Mouse (Mus musculus) cerebellum, postnatal 10 days (tissue): ENCODE measurements around the gene Nup210l.
"Not testable (repeated sequence)": the region's sequence is repeated elsewhere in the genome, so short reads cannot be mapped to it uniquely, and the experiment has no call there.

ENCODE experiments used
- DNase-seq, 2 experiments: peaks; one replicate each; pipeline ENCODE4 v3.0.0; 2021; ENCODE audit warnings: mixed read lengths in 2 of 2

Gene Nup210l

DNA sequence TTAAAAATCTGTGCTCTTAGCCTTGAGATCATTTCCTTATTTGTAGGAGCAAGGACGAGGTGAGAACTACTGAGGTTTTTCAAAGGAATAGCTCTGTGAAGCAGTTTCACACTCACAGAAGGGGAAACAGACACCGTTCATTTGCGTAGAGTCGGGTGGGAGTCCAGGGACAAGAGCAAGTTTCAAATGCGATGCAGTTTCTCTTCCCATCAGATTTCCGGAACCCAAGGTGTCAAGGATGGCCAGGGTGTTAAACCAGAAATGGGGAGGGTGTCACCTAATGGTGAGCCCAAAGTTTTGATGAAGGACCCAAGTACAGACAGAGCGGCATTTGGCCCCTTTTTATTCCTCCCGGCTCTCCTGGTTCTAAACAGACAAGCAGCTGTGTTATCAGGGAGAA is 127.1 kb downstream of the Nup210l start:
- no peak for DNase-seq

GRCm38 (mm10) chr3:90231507-90232333 is 127.8 kb downstream of the Nup210l start, which contains the start of gene Jtb:
Gene Jtb, plus strand, starts transcription at chr3:90231597.
- DNase-seq: peak; percentile 92 to 95

DNA sequence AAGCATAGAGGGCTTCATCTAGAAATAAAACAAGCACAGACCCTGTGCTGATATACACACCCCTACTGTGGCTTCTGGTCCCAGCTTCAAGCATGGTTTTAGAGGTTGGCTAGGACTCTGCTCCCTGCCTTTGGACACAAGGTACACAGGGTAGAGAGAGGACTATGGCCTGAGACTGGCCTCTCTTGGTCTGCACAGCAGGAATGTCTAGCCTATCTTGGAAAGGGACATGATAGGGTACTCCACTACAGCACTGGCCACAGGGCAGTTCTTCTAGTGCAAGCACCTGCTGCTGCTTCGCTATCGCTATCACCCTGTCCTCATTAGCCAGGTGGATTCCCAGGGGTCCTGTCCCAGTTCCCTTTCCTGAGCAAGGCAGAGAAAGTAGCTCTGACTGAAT is 137.3 kb downstream of the Nup210l start:
- no peak for DNase-seq

DNA sequence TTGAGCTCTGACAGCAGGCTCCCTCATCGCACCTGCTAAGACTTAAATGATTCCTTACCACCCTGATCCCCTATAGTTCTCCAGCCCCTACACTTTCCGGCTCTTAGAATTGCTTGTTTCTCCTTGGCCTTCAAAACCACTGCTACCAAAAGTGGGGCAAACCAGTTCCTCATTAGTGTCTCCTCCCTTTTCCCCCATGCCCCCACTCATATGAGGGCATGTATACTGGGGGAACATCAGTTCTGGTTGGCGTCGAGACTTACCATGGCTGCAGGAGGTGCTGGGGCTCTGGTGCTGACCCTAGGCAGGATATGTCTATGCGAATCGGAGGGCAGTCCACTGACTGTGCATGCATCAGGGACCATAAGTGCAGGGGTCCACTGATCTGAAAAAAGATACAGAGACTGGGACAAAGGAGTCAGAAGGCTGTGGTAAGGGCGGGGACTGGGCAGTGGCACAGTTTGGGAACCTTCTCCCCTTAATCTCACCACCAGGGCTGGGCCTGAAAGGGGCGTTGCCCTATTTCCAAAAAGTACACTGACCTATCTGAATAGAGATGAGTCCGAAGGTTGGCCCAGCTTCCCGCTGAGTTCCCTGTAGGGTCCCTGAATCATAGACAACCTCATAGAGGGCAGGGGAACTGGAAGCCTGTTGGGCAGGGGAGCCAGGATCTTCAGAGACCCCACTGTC is 137.9 kb downstream of the Nup210l start:
- no peak for DNase-seq

DNA sequence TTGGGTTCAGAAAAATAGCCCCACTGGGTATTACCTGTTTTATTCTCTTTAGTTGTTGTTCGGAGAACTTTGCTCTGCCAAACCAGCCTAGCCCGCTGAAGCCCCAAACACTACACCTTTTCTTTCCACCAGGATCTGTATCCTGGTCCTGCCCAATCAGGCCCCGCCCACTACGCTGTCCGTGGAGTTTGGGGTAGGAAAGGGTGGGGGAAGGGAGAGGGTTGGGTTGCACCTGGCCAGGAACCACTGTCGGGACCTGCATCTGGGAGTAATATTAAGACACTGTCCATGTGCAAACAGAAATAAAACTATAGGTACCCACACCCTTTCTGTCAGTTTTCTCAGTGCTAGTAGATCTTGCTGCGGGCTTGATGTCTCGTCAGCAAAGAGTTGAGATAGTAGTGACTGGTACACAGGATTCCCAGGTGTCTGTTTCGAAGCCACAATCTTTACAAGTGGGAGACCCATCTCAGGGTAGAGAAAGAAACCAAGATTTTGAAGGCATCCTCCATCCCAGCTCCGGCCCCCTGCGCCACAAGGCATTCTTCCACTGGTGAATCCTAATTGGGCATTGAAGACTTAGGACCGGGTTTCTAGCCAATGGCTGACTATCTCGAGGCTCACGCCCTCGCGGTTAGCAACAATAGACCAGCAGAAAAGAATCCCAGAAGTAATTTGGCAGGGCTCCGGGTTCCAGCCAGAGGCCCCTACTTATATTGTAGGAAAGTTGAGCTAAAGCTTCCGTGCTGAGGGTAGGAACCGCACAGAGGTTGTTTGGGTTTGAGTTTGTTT is 139.2 kb downstream of the Nup210l start, which contains the start of gene Creb3l4:
Gene Creb3l4, minus strand, starts transcription at position 529 of the 792 bp plus-strand sequence.
- peak in 1 of 2 experiments; percentile 33 for DNase-seq

- no peak for DNase-seq
These were observed 141.5 kb downstream of the Nup210l start for GRCm38 (mm10) chr3:90245406-90245805.

DNA sequence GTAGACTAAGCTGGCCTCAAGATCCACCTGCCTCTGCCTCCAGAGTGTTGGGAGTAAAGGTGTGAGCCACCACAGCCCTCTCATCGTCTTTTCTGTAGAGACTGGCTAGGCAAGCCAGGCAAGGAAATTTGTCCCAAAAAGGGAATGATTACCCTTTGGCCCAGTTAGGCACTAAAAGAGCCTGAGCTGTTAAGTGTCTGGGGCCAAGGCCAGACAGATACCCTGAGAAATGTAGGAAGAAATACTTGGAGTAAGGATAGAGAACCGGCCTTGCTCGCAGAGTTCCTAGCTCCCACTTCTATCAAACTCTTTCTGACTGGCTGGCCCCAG is 143.7 kb downstream of the Nup210l start:
- DNase-seq: no peak

GRCm38 (mm10) chr3:90247960-90248745 is 144.2 kb downstream of the Nup210l start, which contains the start of gene Slc39a1:
Gene Slc39a1, plus strand, starts transcription at chr3:90248172.
- DNase-seq: peak; percentile 96 to 97

GRCm38 (mm10) chr3:90248746-90249100 is 144.8 kb downstream of the Nup210l start:
- peak in 1 of 2 experiments; percentile 44 for DNase-seq

- no peak for DNase-seq
These were observed 146.9 kb downstream of the Nup210l start for GRCm38 (mm10) chr3:90250791-90251190.

GRCm38 (mm10) chr3:90251731-90252226 is 147.8 kb downstream of the Nup210l start:
- DNase-seq: not testable (repeated sequence)

GRCm38 (mm10) chr3:90252659-90253058 is 148.7 kb downstream of the Nup210l start:
- peak in 1 of 2 experiments; percentile 44 for DNase-seq

GRCm38 (mm10) chr3:90253174-90253573 is 149.2 kb downstream of the Nup210l start:
- not testable (repeated sequence) for DNase-seq

DNA sequence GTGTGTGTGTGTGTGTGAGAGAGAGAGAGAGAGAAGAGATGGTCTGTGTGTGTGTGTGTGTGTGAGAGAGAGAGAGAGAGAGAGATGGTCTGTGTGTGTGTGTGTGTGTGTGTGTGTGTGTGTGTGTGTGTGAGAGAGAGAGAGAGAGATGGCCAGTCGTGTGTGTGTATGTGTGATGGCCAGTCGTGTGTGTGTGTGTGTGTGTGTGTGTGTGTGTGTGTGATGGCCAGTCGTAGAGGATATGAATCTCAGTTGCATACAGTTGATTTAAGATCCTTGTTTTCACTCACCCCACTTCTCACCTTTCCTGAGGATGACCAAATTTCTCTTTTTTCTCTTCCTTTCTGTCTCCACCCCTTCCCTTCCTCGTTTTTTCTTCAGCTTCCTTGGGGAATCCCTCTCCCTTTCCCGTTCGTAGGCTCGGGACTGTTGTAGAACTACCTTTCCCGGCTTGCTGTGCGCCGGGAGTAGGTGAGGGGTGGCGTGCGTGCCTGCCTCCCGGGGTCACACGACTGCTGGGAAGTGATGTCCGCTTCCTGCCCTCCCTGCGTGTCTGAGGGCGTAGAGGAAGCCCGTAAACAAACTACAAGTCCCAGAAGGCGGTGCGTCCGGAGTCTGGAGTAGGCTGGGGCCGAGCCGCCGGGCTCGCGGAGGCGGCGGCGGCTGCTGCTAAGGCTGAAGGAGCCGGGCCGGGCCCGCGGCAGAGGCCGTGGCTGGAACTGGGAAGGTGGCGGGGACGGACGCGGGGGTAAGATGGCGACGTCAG is 149.9 kb downstream of the Nup210l start, which contains the start of gene Crtc2:
Gene Crtc2, plus strand, starts transcription at position 511 of the 766 bp plus-strand sequence.
- peak; percentile 96 to 98 for DNase-seq

- DNase-seq: no peak
These were observed 150.7 kb downstream of the Nup210l start for GRCm38 (mm10) chr3:90254419-90255193.

- DNase-seq: no peak
These were observed 151.2 kb downstream of the Nup210l start for GRCm38 (mm10) chr3:90255194-90255565.

- no peak for DNase-seq
These were observed 151.9 kb downstream of the Nup210l start for GRCm38 (mm10) chr3:90255784-90256353.

GRCm38 (mm10) chr3:90256731-90257530 is 153.0 kb downstream of the Nup210l start:
- DNase-seq: peak; percentile 98

DNA sequence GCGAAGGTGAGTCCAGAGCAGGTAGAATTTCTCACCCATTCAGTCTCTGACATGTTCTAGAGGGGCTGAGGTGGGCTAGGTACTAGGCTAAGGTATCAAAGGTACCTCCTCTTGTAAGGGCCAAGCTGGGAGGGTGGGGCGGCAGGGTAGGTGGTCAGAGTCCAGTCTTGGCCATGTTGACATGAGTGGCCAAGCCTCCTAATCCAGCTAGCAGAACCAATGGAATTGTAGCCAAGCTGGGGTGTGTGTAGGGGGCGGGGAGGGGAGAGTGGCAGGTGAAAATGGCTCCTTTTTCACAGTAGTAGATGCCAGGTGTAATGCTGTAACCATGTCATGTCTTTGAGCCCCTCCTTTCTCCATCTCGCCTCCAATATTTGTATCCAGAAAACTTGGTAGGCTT is 154.6 kb downstream of the Nup210l start:
- no peak for DNase-seq
